Mouse (Mus musculus) E14TG2a.4 (cell line): ENCODE results near the gene Gatm.

Source experiments
- CTCF ChIP-seq: conservative IDR thresholded peaks from 2 replicates; pipeline ENCODE4 v1.5.1; 2014; ENCODE audit warnings: low read length
- NANOG ChIP-seq: IDR thresholded peaks from 2 replicates; pipeline ENCODE4 v1.6.1; 2014; ENCODE audit warnings: borderline replicate concordance, low read length, mixed read lengths
- POU5F1 ChIP-seq: IDR thresholded peaks from 2 replicates; pipeline ENCODE4 v1.6.1; 2014; ENCODE audit warnings: low read length, borderline replicate concordance

DNA sequence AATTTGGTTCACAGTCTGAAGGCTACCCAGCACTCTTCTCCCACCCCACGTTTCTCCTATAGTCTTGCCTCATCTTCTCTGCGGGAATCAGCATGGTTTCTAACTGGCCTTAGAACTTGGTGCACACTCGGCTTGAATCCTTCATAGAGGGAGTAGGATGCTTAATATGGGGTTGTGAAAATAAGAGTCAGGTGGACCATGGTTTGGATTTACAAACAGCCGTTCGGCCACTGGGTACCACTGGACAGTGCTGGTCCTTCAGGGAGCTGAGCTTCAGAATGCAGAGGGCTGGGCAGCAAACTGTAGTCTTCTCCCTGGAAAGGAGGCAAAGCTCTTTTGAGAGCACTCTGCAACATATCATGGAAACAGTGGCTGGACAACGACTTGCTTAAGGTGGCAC is 6.7 kb upstream of the Gatm start:
- TF ChIP-seq CTCF (no peak), NANOG (no peak), POU5F1 (no peak)
